Mouse (Mus musculus): ENCODE measurements at regions not wholly inside any gene's neighbourhood (a gene's known extent, or its start where the extent isn't known, plus 50 kb on each side); places are given as distances from the start of the nearest gene placed in this dataset.

DNA sequence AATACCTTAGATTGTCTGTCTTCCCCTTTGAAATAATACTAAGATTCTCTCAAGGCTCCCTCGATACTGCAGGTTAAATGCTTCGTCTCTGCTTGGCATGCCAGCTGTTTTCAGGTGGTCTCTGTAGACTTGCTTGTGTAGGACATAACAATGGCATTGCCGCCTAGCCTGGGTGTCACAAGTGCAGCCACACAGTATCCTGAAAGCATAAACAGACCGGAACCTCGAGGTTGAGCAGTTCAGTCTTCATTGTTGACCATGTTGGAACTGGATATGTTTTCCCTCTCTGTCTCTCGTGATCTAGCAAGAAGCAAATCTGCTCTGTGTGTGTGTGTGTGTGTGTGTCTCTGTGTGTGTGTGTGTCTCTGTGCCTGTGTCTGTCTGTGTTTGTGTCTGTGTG, 675.4 kb upstream of the Tmem132c start:
- DNase-seq (ENCODE audit: low spot score): no peak

DNA sequence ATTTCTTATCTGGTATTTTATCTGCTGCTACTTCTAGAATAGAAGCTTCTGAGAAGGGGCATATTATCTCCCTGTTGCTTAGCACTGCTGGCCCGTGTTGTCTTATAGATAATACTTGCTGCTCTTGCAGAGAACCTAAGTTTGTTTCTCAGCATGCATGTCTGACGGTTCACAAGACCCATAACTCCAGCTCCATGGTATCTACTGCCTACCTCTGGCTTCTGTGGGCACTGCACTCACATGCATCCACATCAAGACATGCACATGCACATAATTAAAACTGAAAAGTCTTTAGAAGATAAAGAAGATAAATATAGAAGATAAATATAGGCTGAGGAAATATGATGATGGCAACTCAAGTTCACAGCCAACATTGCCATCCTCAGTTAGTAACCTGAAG, 667.8 kb upstream of the Tmem132c start:
- DNase-seq (ENCODE audit: low spot score): no peak

DNA sequence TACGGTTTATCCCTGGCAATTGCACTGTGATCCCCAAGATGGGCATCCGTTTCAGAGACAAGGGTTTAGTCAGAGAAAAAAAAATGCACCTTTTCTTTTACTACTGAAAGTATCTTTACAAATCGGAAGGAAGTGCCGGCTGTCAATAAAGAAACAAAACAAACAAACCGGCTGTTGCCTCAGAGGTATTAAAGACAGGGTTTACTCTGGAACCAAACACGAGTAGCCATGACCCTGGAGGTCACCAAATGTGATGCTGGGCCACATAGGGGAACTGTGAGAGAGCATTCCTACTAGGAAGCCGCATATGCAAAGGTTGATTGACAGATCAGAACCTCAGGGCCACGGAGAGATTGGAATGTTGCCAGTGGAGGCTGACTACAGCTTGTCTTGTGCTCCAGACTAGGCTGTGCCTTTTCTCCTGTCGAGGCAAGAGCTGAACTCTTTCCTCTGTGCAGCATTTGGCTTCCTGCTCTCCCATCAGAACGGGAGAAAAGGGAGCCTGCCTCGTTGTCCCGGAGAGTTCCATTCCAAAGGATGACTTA, 643.8 kb upstream of the Tmem132c start:
- no peak for DNase-seq (ENCODE audit: low spot score)

DNA sequence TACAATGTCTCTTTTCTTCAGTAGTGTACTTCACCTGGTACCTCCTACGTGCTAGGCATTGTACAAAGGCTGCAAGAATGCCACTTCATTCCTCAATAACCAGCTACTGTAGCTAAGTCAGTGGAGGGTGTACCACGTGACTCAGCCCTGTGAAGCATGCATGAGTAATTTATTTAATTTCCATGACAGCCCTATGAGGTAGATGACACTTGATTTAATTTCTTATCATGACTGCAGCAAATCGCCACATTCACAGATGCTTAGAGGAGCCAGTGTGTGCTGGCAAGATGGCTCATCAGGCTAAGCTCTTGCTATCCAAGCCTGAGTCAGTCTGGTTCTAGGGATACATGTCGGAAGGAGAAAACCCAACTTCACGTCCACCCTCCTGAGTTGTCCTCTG, 642.0 kb upstream of the Tmem132c start:
- no peak for DNase-seq (ENCODE audit: low spot score)

DNA sequence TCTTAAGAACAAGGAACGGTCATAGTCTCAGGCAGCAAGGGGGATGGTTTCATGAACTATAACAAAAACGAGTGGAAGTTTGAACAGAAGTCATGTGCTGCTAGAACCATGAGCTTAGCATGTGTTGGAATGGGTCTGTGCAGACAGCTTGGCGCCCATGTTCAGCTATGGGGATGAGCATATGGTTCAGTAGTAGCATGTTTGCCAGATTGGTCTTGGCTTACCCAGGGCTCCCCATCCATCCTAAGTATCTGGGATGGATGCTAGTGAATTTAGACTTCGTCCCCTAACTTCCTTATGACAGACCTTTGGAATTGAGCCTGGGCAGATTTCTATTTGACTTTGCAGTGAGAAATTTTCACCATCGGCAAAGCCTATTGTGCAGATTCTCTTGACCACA, 634.9 kb upstream of the Tmem132c start:
- DNase-seq (ENCODE audit: low spot score): no peak

DNA sequence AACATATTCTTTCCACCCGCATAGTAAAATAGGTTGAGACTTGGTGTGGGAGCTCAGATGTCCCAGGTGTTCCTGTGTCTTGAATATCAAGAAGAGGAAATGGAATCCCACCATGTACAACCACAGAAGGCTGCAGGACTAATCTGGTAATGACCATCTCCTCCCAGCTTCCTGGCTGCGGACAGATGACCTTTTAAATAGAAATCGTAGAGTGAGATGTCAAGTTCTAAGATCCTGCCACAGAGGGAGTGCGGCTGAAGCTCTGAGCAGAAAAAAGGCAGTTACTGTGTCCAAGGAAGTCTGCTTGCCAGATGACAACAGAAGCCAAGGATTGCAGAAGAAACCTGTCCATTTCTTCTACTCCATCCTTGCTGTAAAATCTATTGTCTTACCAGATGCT, 629.0 kb upstream of the Tmem132c start:
- no peak for DNase-seq (ENCODE audit: low spot score)

- no peak for DNase-seq (ENCODE audit: low spot score)
Observed at GRCm38 (mm10) chr5:126622551-126622950, 619.1 kb upstream of the Tmem132c start.

DNA sequence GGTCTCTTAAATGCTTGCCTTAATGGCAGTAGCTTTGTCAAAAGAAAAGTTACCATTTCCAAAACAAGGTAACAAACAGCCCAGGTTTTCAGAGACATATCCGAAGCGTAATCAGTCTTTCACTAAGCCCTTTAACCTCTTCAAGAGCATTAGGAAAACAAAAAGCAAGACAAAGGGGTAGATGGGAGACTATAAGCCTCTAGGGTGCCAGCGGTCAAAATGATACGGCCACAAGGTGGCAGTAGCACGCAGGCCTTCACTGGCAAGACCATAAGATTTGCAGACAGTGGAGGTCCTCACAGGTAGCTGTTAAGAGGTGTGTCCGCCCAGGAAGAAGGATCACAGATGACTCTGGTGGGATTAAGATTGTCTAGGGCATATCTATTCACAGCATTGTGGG, 618.4 kb upstream of the Tmem132c start:
- DNase-seq (ENCODE audit: low spot score): no peak

- DNase-seq (ENCODE audit: low spot score): no peak
Observed at GRCm38 (mm10) chr5:126629826-126630225, 611.8 kb upstream of the Tmem132c start.

DNA sequence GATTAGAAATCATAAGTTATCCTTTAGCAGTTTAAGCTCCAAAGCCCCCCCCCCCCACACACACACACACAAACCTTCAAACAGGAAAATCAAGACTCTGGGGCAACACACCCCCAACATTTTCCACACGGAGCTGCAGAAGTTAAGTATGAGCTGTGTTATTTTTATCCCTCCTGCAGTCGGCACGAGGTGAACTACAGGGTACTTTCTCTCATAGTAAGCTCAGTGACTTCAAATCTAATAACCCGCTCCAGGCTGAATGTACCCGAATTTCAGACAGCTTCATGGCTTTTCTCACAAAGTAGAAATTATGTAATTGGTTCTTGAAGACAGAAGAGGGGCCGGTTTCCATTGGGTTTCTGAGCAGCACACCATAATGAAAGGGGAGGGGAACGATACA, 591.2 kb upstream of the Tmem132c start:
- DNase-seq (ENCODE audit: low spot score): no peak

DNA sequence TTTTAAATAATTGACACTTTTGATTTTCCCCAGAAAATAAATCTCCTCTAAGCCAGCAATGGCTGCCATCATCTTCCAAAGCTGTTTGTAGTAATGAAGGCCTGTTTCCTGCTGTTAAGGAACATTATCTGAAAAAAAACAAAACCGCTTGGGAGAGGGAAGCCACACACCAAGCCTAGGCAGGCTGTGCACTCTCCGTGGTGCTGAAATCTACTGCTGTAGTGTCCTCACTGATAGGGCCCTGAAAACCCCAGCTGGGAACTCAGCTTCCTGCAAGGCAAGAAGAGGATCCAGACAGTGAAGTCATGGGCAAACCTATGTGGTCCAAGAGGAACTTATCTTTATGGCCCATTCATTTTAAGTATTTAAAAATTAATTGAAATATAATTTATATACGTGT, 590.2 kb upstream of the Tmem132c start:
- DNase-seq (ENCODE audit: low spot score): no peak

- no peak for DNase-seq (ENCODE audit: low spot score)
Observed at GRCm38 (mm10) chr5:126662648-126663047, 579.0 kb upstream of the Tmem132c start.

GRCm38 (mm10) chr5:126671156-126671555, 570.5 kb upstream of the Tmem132c start:
- DNase-seq (ENCODE audit: low spot score): peak; percentile 1

DNA sequence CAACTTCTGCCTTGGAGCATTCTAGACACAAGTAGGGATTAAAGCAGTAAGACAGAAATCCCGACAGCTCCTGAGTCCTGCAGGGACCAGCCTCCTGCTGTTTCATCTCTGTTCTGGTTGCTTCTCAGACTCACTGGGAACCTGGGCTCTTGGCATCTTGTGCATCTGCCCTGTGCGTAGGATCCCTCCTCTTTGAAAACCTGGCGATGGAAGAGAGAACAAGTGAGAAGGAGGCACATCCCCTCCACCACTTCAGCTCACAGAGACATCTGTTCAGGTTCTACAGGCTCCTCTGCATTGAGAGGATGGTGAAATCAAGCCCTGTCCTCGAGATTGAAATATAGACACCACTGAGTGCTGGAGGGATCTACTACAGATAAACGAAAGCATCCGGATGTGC, 561.3 kb upstream of the Tmem132c start:
- no peak for DNase-seq (ENCODE audit: low spot score)

DNA sequence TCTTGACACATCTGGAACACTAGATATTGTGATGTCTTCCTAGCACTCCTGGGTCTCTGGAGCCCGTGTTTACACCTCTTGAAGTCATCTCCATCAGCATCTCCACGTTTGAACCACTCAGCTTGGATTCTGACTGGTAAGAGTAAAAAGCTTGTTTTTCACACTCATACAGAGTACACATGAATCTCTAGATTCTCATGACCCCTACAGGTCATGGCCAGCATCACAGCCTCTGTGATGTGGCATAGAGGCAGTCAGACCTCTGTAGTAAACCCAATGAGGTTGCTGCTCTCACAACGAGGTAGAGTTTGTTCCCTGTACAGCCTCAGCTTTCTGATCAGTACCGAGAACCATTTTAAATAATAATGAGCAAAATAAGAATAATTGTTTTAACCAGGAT, 542.3 kb upstream of the Tmem132c start:
- no peak for DNase-seq (ENCODE audit: low spot score)

- DNase-seq (ENCODE audit: low spot score): no peak
Observed at GRCm38 (mm10) chr5:126703516-126704282, 537.9 kb upstream of the Tmem132c start.

- no peak for DNase-seq (ENCODE audit: low spot score)
Observed at GRCm38 (mm10) chr5:126705871-126706270, 535.7 kb upstream of the Tmem132c start.

GRCm38 (mm10) chr5:126706701-126707100, 534.9 kb upstream of the Tmem132c start:
- no peak for DNase-seq (ENCODE audit: low spot score)

DNA sequence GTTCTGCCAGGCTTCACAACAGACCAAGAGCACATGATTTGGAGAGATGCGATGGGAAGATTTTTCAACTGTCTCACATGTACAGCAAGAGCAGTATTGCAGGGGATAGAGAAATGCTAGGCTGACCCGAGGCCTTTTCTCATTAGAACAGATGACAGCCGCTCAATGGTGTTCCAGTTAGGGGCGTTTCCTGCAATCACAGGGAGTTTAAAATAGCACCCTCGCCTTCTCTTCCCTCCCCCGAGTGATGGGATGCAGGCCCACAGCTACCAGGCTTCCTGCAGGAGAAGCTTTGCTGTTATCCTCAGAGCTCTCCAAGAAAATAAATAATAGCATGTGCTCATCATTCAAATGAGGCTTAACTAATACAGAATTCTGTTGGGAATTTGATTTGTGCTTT, 526.9 kb upstream of the Tmem132c start:
- no peak for DNase-seq (ENCODE audit: low spot score)

DNA sequence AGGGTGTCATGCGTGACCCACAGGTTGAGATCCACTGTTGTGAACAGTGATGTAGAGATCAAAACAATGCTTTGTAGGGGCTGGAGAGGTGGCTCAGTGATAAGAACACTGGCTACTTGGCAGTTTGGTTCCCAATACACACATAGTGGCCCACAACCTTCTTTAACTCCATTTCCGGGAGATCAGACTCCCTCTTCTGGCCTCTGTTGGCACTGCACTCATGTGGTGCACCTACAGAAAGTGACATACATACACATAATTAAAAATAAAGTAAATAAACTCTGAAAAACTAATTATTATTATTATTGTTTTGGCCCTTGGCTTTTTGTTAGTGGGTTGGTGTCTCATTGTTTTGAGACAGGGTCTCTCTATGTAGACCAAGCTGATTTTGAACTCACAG, 523.2 kb upstream of the Tmem132c start:
- DNase-seq (ENCODE audit: low spot score): no peak

- DNase-seq (ENCODE audit: low spot score): no peak
Observed at GRCm38 (mm10) chr5:126721300-126721699, 520.3 kb upstream of the Tmem132c start.

- no peak for DNase-seq (ENCODE audit: low spot score)
Observed at GRCm38 (mm10) chr5:126723304-126724295, 518.0 kb upstream of the Tmem132c start.

DNA sequence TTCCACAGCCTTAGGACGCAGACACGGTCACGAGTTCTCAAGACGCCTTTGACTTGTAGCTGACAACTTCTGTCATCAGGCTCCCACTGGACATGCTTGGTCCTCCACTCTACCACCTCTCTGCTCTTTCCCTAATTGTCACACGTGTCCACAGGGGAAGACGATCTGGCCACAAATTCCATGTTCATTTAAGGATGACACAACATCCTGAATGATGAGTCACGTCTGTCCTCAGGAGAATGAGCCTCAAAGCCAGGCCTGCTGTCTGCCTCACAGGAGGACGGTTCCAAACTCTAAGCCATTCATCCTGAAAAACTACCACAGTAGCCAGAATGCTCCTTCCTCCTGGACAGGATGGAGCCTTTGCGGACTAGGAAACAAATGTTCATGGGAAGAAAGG, 517.3 kb upstream of the Tmem132c start:
- DNase-seq (ENCODE audit: low spot score): no peak
